Mouse (Mus musculus): Measurements from ENCODE around the gene Dnal4. TPM values are rescaled to one million over a fixed set of nuclear protein-coding genes. Genes with fewer than 3 reads are reported as not detected.

Dnal4 gene
- polyA plus RNA-seq, 1 experiment: 15.7 TPM

DNA sequence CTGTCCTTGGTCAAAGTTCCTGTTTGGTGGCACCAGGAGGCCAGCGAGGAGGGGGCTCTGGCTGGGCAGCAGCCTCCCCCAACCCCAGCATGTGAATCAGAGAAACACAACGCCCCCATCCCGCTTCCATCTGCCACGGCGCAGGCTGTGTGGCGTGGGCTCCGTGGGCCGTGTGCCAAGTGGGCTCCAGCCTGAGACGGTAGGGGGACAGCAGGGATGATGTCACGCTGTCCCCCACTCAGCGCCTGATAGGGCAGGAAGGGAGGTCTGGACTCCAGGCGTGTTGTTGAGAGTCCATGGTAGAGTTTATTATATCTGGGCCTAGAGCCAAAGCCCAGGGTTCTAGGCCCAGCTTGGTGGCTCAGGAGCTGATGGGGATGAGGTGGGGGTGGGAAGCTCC lies 18.6 kb upstream of the Dnal4 start:
- H3K36me3 ChIP-seq (ENCODE audit: control insufficient read depth, insufficient read depth, low read length, poor library complexity, severe bottlenecking): no peaks in the 10 kb centered on the region
- no peaks in the 10 kb centered on the region for H3K4me1 ChIP-seq (ENCODE audit: control insufficient read depth, insufficient read depth, low read length)
- no peak overlapping the region for H3K4me3 ChIP-seq (ENCODE audit: low read depth, low read length)
- no peak for TF ChIP-seq EP300 (IDR thresholded peaks at IDR 0.05; ENCODE audit: insufficient read depth, low read depth, low read length)
- TF ChIP-seq POLR2A (IDR thresholded peaks at IDR 0.05; ENCODE audit: insufficient read depth, low read length): no peak
- TF ChIP-seq CTCF (IDR thresholded peaks at IDR 0.05; ENCODE audit: low read depth, low read length): no peak
- H3K9me3 ChIP-seq (replicated peaks; ENCODE audit: control insufficient read depth, insufficient read depth, low read length, poor library complexity, severe bottlenecking): no peaks in the 10 kb centered on the region
- no peak overlapping the region for H3K9ac ChIP-seq (ENCODE audit: low read depth, poor library complexity, severe bottlenecking)
- H3K27ac ChIP-seq (ENCODE audit: insufficient read depth, low read length): no peak overlapping the region
- H3K27me3 ChIP-seq (ENCODE audit: control insufficient read depth, insufficient read depth, low read length, poor library complexity, severe bottlenecking): no peaks in the 10 kb centered on the region

DNA sequence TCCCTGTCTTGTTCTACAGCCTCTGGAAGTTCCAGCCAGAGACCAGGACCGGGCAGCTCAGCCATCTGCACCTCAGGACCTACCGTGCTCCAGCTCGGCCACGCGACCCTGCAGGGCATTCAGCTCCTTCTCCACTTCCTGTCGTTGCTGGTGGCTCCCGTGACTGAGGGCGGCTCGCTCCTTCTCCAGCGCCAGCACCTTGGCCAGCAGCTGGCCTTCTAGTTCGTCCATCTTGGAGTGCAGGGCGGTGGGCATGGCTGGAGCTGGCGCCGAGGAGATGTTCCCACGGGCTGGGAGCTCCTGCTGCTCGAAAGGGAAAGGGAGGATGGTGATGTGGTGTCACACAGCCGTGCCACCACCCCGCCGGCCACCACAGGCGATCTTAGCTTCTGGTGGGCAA lies 16.5 kb upstream of the Dnal4 start:
- no peaks in the 10 kb centered on the region for H3K9me3 ChIP-seq (replicated peaks; ENCODE audit: control insufficient read depth, insufficient read depth, low read length, poor library complexity, severe bottlenecking)
- H3K4me3 ChIP-seq (ENCODE audit: low read depth, low read length): no peak overlapping the region
- no peaks in the 10 kb centered on the region for H3K27me3 ChIP-seq (ENCODE audit: control insufficient read depth, insufficient read depth, low read length, poor library complexity, severe bottlenecking)
- no peak overlapping the region for H3K9ac ChIP-seq (ENCODE audit: low read depth, poor library complexity, severe bottlenecking)
- no peaks in the 10 kb centered on the region for H3K36me3 ChIP-seq (ENCODE audit: control insufficient read depth, insufficient read depth, low read length, poor library complexity, severe bottlenecking)
- no peaks in the 10 kb centered on the region for H3K4me1 ChIP-seq (ENCODE audit: control insufficient read depth, insufficient read depth, low read length)
- TF ChIP-seq POLR2A (IDR thresholded peaks at IDR 0.05; ENCODE audit: insufficient read depth, low read length): no peak
- TF ChIP-seq CTCF (IDR thresholded peaks at IDR 0.05; ENCODE audit: low read depth, low read length): no peak
- TF ChIP-seq EP300 (IDR thresholded peaks at IDR 0.05; ENCODE audit: insufficient read depth, low read depth, low read length): no peak
- H3K27ac ChIP-seq (ENCODE audit: insufficient read depth, low read length): no peak overlapping the region

DNA sequence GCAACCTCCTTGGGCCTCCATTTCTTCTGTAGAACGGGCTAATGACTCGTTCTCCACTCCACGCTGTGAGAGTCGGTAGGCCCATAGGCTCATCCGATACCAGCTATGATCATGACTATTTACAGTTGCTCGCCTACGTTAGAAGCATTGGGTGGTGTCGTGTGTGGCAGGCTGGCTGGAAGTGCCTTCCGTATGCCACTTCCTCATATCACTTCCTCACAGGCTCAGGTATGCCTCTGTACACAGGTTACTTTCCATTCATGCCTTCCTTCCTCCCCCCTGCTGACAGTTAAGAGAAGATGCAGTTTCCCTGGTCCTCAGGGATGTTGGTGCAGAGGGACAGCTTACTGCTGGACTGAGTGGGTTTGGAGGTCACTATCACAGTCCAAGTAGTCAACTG lies 15.4 kb upstream of the Dnal4 start:
- no peak overlapping the region for H3K9ac ChIP-seq (ENCODE audit: low read depth, poor library complexity, severe bottlenecking)

DNA sequence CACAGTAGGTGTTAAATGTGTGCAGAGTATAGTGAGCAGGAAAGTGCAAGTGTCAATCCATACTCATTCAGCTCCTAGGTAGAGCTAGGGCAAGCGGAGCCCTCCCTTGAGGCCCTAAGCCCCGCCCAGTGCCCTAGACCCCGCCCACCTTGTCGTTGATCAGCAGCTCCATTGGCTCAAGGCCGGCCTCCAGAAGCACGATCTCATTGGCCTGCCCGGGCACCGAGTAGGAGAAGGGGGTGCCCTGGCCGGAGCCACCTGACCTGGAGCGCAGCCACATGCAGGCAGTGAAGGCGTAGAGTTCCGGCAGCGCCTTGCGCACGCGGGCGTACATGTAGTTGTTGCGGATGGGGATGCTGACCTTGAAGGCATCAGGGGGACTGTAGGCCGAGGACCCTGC lies 14.8 kb upstream of the Dnal4 start:
- Histone ChIP-seq H3K36me3 (ENCODE audit: control insufficient read depth, insufficient read depth, low read length, poor library complexity, severe bottlenecking) (no peaks in the 10 kb centered on the region), H3K27ac (ENCODE audit: insufficient read depth, low read length) (no peak overlapping the region), H3K9me3 (replicated peaks; ENCODE audit: control insufficient read depth, insufficient read depth, low read length, poor library complexity, severe bottlenecking) (no peaks in the 10 kb centered on the region), H3K9ac (ENCODE audit: low read depth, poor library complexity, severe bottlenecking) (no peak overlapping the region), H3K4me1 (ENCODE audit: control insufficient read depth, insufficient read depth, low read length) (no peaks in the 10 kb centered on the region), H3K27me3 (ENCODE audit: control insufficient read depth, insufficient read depth, low read length, poor library complexity, severe bottlenecking) (no peaks in the 10 kb centered on the region), H3K4me3 (ENCODE audit: low read depth, low read length) (peak overlapping the region; percentile 37)
- peak; percentile 53 for TF ChIP-seq POLR2A (IDR thresholded peaks at IDR 0.05; ENCODE audit: insufficient read depth, low read length)
- no peak; the same call in 1 of the 2 replicates for TF ChIP-seq EP300 (IDR thresholded peaks at IDR 0.05; ENCODE audit: insufficient read depth, low read depth, low read length)

More for the DNA sequence above, 15.4 kb upstream of the Dnal4 start:
- TF ChIP-seq POLR2A (IDR thresholded peaks at IDR 0.05; ENCODE audit: insufficient read depth, low read length) (no peak), EP300 (IDR thresholded peaks at IDR 0.05; ENCODE audit: insufficient read depth, low read depth, low read length) (no peak), CTCF (IDR thresholded peaks at IDR 0.05; ENCODE audit: low read depth, low read length) (no peak)
- H3K36me3 ChIP-seq (ENCODE audit: control insufficient read depth, insufficient read depth, low read length, poor library complexity, severe bottlenecking): no peaks in the 10 kb centered on the region
- H3K9me3 ChIP-seq (replicated peaks; ENCODE audit: control insufficient read depth, insufficient read depth, low read length, poor library complexity, severe bottlenecking): no peaks in the 10 kb centered on the region
- H3K4me3 ChIP-seq (ENCODE audit: low read depth, low read length): no peak overlapping the region
- no peaks in the 10 kb centered on the region for H3K4me1 ChIP-seq (ENCODE audit: control insufficient read depth, insufficient read depth, low read length)
- no peaks in the 10 kb centered on the region for H3K27me3 ChIP-seq (ENCODE audit: control insufficient read depth, insufficient read depth, low read length, poor library complexity, severe bottlenecking)
- no peak overlapping the region for H3K27ac ChIP-seq (ENCODE audit: insufficient read depth, low read length)

- Histone ChIP-seq H3K27ac (ENCODE audit: insufficient read depth, low read length) (no peak overlapping the region), H3K4me1 (ENCODE audit: control insufficient read depth, insufficient read depth, low read length) (no peaks in the 10 kb centered on the region), H3K27me3 (ENCODE audit: control insufficient read depth, insufficient read depth, low read length, poor library complexity, severe bottlenecking) (no peaks in the 10 kb centered on the region), H3K9me3 (replicated peaks; ENCODE audit: control insufficient read depth, insufficient read depth, low read length, poor library complexity, severe bottlenecking) (no peaks in the 10 kb centered on the region), H3K4me3 (ENCODE audit: low read depth, low read length) (no peak overlapping the region), H3K36me3 (ENCODE audit: control insufficient read depth, insufficient read depth, low read length, poor library complexity, severe bottlenecking) (no peaks in the 10 kb centered on the region), H3K9ac (ENCODE audit: low read depth, poor library complexity, severe bottlenecking) (no peak overlapping the region)
- no peak for TF ChIP-seq CTCF (IDR thresholded peaks at IDR 0.05; ENCODE audit: low read depth, low read length)
- TF ChIP-seq POLR2A (IDR thresholded peaks at IDR 0.05; ENCODE audit: insufficient read depth, low read length): no peak
- no peak for TF ChIP-seq EP300 (IDR thresholded peaks at IDR 0.05; ENCODE audit: insufficient read depth, low read depth, low read length)
Observed at GRCm38 (mm10) chr15:79791502-79791901, 13.9 kb upstream of the Dnal4 start.

- Histone ChIP-seq H3K9ac (ENCODE audit: low read depth, poor library complexity, severe bottlenecking) (no peak overlapping the region), H3K36me3 (ENCODE audit: control insufficient read depth, insufficient read depth, low read length, poor library complexity, severe bottlenecking) (no peaks in the 10 kb centered on the region), H3K4me1 (ENCODE audit: control insufficient read depth, insufficient read depth, low read length) (no peaks in the 10 kb centered on the region), H3K4me3 (ENCODE audit: low read depth, low read length) (no peak overlapping the region), H3K27me3 (ENCODE audit: control insufficient read depth, insufficient read depth, low read length, poor library complexity, severe bottlenecking) (no peaks in the 10 kb centered on the region), H3K9me3 (replicated peaks; ENCODE audit: control insufficient read depth, insufficient read depth, low read length, poor library complexity, severe bottlenecking) (no peaks in the 10 kb centered on the region), H3K27ac (ENCODE audit: insufficient read depth, low read length) (no peak overlapping the region)
- TF ChIP-seq POLR2A (IDR thresholded peaks at IDR 0.05; ENCODE audit: insufficient read depth, low read length) (no peak), CTCF (IDR thresholded peaks at IDR 0.05; ENCODE audit: low read depth, low read length) (no peak), EP300 (IDR thresholded peaks at IDR 0.05; ENCODE audit: insufficient read depth, low read depth, low read length) (no peak)
Observed at GRCm38 (mm10) chr15:79790905-79791304, 13.3 kb upstream of the Dnal4 start.

All from ES-Bruce4 (cell line).